Mouse (Mus musculus) spleen, embryonic (tissue): ENCODE measurements around the gene Aass.
"Not testable (repeated sequence)": the region's sequence is repeated elsewhere in the genome, so short reads cannot be mapped to it uniquely, and the experiment has no call there.

Experiments
- CTCF ChIA-PET: fragments of 350-600 bp; sonication (Branson Sonifier 250); formaldehyde crosslinking; loops from one replicate; lab custom pipeline; 2022; lab: Charles Lee

Aass gene

DNA sequence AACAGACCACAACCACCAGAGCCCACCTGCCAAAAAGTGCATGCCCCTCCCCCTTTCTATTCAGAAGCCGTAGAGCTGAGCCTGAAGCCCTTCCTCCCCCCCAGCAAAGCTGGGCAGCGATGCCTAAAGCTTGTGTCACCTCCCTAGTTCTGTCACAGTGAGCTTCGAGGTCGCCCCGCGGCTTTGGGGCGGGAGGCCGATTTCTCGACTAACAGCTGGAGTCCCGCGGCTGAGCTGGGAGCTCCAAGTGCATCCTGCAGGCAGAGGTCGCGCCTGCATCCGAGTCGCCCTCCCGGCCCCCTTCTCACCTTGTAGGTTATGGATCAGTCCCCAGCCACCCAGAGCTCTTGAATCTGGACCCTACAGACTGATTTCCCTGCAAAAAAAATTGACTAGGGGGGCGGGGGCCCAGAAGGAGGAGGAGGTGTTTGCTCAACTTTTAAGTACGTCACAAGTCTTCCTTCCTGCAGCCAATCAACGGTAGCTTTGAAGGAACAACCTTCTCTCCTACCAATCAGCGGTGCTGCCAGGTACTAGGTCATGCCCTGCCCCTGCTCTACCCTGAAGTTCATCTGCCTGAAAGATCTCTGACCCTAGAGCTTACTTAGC is at the start of gene Aass:
TSS of gene Aass (minus strand) at position 414 of the 609 bp plus-strand sequence.
- CTCF ChIA-PET, result no interaction called here

DNA sequence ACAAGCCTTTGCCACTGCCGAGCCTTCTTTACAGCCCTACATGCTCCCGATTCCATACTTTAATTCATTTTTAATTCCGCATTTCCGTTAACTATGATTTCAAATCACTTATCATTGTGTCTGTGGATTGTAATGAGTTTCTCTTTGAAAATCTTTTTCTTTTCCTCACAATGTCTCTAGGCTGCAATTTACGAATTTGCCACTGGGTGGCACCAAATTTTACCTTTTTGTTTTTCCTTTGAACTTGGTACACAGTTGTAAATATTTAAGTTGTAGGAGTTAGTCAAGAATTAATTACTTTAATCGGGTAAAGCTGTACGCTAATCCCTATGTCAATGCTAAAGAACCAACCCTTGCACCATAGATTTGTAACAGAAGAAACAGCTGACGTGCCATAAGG is 47.3 kb upstream of the Aass start:
- CTCF ChIA-PET, result no interaction called here

DNA sequence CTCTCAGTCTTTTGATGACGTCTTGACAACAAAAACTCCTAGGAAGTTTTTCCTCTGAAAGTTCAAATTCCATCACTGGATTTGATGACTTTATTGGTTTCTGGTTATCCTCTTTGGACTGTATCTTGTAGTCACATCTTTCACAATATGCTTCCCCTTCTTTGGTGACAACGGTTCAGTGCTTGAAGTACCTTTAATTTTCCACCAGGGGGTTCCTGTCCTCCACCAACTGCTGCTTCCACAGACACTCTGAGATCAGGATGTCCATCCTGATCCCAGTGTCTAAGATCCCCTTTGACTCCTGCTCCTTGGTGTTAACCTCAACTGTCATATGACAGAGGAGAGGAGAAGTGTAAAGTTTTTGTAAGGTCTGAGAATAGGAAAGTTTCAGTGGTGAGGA is 31.0 kb upstream of the Aass start:
- CTCF ChIA-PET, result not testable (repeated sequence)

DNA sequence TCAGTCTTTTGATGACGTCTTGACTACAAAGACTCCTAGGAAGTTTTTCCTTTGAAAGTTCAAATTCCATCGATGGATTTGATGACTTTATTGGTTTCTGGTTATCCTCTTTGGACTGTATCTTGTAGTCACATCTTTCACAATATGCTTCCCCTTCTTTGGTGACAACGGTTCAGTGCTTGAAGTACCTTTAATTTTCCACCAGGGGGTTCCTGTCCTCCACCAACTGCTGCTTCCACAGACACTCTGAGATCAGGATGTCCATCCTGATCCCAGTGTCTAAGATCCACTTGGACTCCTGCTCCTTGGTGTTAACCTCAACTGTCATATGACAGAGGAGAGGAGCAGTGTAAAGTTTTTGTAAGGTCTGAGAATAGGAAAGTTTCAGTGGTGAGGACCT is 23.6 kb upstream of the Aass start:
- CTCF ChIA-PET, result not testable (repeated sequence)

DNA sequence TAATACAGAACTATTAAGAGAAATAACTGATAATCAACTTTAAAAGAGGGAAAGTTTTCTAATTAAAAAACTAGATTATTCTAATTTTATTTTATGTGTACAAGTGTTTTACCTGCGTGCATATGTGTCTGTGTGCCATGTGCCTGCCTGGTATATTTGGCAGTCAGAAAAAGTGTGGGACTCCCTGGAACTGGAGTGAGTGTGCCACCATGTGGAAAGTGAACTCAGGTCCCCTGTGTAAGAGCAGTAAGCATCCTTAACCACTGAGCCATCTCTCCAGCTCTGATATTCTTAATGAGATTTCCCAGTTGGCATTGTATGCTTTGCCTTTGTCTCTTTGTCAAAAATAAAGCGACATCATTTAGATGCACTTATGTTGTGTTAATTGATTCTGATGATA is 20.3 kb upstream of the Aass start:
- CTCF ChIA-PET, result no interaction called here

DNA sequence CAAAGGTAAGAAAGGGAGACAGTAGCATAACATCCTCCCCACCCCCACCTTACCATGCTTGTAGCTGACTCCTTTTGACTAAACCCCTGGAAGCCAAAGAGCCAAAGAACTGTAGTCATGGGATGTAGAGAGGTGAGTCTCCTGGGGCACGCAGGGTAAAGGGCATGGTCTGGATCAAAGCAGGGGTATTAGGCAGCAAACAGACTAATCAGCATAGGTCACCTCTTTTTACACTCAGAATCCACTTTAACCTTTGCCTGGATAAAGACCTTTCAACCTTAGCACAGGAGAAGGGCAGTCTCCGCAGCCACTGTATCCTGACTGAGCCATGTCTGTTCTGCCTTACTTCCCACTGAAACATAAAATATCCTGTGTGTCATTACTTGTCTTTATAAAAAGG is 14.4 kb upstream of the Aass start:
- CTCF ChIA-PET, result no interaction called here

DNA sequence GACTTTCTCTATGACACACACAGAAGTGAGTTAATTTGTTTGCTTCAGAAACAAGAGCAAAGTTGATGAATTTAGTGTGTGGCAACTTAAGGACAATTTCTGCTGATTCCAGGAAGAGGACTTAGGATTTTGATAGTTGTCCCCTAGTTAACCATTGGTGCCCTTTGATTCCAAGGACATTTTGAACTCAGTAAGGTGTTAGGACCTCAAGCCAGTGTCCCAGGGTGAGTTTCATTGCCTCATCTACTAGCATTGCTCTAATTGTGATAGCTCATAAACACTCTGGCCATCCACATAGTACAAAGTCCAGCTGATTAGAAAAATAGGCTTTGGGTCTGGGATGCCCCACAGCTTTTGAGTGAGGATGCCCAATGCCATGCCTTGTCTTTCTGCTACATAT is 11.2 kb upstream of the Aass start:
- CTCF ChIA-PET, result no interaction called here

DNA sequence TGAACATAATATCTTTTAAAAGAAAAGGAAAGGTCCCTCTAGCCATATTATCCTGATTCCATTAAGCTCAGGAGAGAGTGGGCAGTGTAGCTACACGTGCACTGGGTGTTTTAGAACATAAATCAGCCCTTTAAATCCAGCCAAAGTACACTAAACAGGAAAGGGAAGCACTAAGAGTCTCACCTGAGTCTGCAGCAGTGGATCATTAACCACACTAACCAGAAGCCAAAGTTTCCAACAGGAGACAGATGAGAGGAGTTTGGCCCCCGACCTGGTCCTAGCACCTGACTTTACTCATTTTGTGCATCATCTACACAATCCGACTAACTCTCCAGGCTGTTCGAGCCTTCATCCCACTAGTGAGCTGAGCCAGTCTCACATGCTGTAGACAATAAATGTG is 1.8 kb downstream of the Aass start:
- CTCF ChIA-PET, result no interaction called here

DNA sequence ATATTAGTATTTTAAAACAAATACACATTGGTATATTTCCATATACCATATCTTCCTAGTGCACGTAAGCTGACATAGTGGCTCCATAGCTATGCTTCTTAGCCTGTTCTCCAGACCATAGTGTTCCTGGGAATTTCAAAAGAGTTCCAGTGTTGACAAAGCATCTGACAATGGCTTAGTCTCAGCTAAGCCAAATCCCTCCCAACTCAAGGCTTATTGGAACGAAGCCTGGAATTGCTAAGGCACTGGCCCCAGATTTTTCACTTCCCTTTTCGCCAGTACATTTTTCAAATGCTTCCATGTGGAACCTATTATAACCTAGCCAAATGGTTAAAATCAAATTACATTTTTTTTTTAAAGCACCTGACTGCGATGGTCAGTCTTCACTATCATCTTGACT is 3.6 kb downstream of the Aass start:
- CTCF ChIA-PET, result no interaction called here

DNA sequence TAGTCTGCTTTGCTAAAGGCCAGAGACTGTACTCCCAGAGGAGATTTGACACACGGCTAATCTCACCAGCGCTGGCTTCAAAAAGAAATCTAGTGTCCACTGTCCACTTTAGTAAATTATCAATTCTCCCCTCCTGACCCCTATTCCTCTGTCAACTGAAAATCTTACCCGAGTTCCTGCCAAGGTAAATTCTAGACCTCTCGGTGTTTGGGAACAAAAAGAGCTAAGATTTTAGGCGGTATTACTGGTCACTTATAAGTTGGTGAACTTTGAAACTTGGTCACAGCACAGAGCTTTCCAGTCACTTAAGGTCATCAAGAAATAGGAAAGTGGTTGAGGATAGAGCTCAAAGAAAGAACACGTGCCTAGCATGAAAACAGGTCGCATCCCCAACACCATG is 6.1 kb downstream of the Aass start:
- CTCF ChIA-PET, result no interaction called here

DNA sequence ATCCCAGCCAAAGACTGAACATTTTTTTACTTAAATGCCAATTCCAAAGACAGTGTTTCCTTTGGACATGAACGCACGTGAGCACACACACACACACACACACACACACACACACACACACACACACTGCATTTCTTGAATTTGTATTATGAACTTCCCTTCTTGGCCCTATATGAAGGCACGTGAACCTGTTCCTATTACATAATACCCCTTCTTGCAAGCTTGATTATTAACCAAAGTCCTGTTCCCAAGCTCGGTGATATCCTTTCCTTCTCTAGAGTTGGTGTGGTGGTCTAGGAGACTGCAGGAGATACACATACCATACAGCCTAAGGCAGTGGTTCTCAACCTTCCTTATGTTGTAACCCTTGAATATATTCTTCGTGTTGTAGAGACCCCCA is 7.0 kb downstream of the Aass start:
- CTCF ChIA-PET, result no interaction called here

DNA sequence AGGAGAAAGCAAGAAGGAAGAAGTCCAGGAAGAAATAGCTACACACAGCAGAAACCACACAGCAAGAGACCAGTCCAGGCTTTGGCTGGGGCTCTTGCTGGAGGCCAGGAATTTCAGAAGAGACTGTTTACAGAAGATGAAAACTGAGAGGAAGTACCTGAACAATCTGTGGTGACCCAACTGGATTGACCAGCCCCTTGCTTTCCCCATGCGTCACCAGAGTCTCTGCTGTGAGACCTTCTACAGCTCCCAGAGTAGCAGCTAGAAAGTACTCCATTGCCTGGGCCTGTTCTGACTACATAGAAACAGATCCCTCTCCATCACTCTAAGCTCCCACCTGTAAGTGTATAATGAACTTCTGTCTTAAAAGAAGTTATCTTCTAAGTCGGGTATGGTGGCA is 8.0 kb downstream of the Aass start:
- CTCF ChIA-PET, result no interaction called here

DNA sequence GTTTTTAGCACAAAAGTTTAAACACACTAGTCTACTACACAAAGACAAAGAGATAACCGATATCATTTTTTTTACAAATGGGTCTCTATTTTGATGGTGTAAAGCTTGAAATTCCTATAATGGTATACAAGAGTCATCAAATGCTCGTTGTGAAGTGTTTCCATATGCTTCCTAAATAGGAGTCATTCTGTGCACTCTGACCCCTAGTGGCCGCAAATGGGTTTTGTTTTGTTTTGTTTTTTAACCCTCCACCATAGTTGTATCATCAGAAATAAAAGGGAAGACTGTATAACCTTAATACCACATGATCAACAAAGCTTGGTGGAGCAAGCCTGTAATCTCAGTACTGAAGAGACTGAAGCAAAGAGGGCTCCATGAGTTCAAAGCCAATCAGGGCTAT is 9.9 kb downstream of the Aass start:
- CTCF ChIA-PET, result no interaction called here

DNA sequence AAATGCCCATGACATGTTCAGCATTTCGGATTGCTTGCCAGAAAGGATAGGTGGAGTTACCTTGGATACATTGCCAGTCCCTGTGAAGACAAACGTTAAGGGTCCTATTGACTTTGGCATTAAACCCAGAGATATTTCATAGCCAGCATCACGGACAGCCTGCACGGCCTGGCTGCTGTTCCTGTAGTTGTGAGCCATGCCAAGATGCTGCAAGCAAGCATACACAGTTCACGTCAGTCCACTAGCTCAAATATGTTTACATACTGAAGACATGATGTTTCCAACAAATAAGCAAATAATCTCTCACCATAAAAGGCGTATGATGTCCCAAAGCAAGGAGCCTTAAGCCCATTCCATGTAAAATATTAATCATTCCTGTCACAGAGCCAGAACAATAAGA is 18.0 kb downstream of the Aass start:
- CTCF ChIA-PET, result no interaction called here

DNA sequence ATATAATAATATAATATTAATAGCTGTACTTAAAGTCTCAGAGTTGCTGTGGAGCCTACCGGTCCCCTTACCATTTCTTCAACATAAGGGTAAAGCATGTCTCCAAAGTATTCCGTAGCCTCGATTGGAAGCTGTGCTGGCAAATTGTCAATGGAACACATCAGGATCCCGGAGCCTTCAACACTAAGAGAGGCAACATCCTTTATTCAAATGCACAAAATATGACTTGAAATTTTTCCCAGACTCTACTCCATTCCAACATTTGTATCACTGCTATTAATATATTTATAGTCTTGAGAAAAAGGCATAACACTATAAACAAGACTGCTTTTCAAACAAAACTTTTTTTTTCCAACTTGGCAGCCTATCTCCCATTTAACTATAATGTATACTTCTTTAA is 25.7 kb downstream of the Aass start:
- CTCF ChIA-PET, result no interaction called here

DNA sequence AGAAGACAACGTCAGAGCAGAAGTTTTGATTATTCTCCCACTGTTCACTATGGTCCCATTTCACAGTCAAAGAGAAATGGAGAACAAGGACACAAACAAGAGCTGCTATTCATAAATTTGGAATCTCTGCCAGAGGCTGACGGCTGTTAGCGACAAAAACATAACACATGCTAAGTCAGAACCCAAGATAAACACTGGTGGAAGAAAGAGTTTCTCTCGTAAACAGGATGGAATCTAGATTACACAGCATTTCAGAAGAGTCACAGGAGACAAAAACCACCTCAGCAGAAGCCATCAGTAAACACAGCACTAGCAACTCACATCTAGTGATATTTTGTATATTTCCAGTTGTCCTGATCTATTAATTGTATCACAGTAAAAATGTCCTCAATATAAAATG is 26.4 kb downstream of the Aass start:
- CTCF ChIA-PET, result no interaction called here

DNA sequence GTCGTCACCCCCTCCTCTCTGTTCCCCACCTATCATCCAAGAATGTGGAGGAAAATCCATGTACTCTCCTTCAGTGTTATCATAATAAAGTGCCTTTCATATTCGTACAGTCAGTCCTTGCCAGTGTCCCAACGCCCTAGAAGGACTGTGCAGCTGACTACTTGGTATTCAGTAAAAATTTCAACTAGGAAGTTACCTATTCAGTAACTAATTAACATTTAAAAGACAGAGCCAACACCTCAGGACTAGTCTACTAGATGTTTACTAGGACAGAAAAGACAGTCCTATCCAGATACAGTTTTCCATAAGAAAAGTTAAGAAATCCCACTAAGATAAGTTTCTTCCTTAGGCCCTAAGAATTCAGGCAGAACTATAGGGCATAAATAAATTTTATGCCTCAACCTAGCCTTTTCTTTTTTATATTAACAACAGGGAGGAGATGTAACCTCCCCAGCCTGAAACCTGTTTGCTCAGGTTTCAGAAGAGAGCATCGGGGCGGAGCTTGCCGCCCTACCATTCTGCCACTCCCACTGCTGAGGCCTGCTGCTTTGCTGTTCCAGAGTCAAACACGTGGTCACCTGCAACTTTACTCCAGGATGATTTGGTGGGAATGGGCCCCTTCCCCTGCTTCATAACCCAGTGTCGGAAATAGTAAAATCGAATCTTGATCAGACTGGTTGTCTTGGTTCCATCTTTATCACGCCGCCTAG is 42.3 kb downstream of the Aass start:
- CTCF ChIA-PET, result not testable (repeated sequence)

DNA sequence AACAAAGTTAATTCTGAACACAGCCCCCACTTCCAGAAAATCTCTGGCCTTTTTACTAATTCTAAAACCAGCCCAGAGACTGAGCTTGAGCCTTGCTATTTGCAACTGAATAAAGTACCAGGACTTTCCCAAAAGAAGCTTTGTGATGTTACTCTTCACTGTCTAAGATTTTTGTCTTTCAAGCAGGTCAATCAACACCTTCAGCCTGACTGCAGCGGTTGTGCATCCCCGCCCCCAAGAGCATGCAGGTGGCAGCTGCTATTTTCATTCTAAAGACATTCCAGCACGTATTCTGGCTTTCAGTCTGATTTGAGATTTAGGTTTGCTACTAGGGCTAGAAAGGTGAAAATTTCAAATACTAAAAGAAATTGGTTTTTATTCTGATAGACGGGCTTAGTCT is 43.5 kb downstream of the Aass start:
- CTCF ChIA-PET, result not testable (repeated sequence)

DNA sequence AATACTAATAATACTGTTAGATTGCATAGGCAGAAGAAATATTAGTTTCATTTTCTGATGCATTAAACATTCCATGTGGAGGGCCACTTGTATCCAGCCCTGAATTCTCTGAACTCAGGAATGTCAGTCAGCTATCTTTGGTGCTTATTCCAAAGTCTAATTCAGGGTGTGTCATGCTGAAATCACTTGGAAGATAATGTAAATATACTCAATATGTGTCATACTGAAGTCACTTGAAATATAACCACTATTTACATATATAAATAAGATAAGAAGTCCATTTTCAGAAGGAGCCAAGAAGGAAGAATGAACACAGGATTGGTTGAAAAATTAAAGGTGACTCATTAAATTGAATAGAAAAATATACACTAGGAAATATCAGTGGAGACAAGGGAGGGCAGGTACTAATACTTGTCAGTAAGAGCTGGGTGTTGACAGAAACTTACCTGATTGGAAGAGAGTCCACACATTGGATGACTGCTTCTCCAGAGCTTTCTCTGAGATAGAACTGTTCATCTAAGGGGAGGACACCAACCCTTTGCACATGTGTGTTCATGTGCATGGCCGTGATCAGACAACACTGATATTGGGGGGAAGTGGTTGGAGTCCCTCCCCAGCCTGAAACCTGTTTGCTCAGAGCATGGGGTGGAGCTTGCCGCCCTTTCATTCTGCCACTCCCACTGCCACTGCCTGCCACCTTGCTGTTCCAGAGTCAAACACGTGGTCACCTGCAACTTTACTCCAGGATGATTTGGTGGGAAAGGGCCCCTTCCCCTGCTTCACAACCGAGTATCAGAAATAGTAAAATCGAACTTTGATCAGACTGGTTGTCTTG is 48.0 kb downstream of the Aass start:
- CTCF ChIA-PET, result no interaction called here

DNA sequence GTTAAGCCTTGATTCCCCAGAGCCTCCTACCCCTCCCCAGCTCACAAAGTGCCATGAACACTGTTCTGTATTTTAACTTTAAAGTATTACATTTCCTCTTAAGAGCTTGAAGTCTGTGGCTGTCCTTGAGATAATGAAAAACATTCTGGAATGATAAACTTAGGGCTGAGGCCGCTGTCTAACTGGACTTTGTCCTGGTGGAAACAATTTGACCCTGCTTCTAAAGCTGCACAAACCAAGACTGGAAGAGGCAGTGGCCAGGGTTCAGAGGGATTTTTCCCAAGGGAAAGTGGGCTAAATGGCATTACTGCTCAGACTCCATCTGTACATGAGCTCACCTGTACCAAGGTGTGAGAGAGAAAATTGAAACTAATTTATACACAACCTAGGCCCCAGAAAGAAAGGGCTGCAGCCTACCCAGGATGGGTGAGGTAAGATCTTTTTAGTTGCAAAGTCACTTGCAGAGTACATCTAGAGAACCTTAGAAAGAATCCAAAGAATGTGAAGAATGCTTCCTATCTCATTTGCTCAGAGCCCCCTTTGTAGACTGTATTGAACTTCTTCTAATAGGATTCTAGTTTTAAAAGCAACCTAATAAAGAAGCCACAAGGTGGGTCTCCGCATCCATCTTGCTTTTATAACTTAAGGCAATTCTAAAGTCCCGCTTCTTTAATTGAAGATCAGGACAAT is 52.6 kb downstream of the Aass start:
- CTCF ChIA-PET, result no interaction called here

DNA sequence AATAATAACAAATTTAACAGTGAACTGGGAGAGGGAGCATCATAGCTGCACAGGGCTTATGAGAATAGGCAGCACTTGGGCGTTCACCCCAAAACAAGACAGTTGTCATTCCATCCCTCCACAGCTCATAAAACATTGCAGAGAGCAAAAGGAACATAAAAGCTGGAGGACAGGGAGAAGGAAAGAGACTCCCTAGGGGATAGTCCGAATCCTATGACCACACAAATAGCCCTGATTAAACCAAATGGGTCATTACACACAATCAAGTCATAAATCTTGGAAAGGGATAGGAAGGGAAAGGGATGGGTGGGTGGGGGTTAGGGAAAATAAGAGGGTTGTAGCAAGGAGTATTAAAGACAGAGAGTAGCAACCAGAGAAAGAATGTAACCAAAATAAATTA is 54.5 kb downstream of the Aass start:
- CTCF ChIA-PET, result no interaction called here

DNA sequence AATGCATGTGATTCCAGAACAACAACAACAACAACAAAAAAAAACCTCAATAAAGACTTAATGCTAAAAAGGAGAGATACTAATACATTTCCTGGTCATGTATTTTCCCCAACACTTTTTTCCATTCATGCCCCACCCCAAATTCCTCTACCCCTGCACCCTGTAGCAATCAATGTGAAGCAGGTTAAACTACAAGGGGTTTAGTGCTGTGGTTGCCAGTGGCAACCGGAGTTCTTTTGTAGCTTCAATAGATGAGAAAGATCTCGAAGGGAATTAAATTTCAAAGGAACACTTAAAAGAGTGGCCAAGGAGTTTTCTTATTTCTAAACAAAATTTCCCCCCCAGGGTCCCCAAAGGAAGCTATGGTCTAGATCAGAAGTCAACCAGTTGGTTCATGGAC is 56.7 kb downstream of the Aass start:
- CTCF ChIA-PET, result no interaction called here
